Mouse (Mus musculus) gastrocnemius, adult 2 months (tissue): ENCODE measurements around the gene Filip1l. TPM values are rescaled to one million over a fixed set of nuclear protein-coding genes. Genes with fewer than 3 reads are reported as not detected.

Source experiments
- DNase-seq: peaks from one replicate; pipeline ENCODE4 v3.0.0; 2022
- H3K27ac ChIP-seq: fragments of 200-600 bp; 2 replicates; pipeline ENCODE4 v1.8.1; 2022; ENCODE audit warnings: mild to moderate bottlenecking
- H3K4me3 ChIP-seq: fragments of 200-600 bp; 2 replicates; pipeline ENCODE4 v1.8.1; 2022; ENCODE audit warnings: mild to moderate bottlenecking, moderate library complexity
- CTCF ChIP-seq: fragments of 200-600 bp; IDR thresholded peaks from 2 replicates; pipeline ENCODE4 v1.8.1; 2022; ENCODE audit warnings: antibody characterized with exemption, mild to moderate bottlenecking, moderate library complexity
- intact Hi-C: fragments of 180-260 bp; cut with DNase I; formaldehyde crosslinking; loops from one replicate; pipeline ENCODE4 v1.15.1; 2025
- total RNA-seq, 2 experiments: library from RNA; stranded (reverse); gene quantifications; 2 replicates each; pipeline ENCODE4 v1.2.3; 2021

The Filip1l gene
- total RNA-seq, 2 experiments from 2014 or later: 37.5 to 67.0 TPM

- Histone ChIP-seq H3K4me3 (no peak overlapping the region), H3K27ac (peak overlapping the region; percentile 64)
- intact Hi-C loops: loop anchor here (10.0 kb wide), 1 partner anchor 116 kb away; no protein-coding TSS in a partner anchor
- TF ChIP-seq CTCF: no peak
- no peak for DNase-seq
Measured at GRCm38 (mm10) chr16:57359251-57359650, 6.4 kb downstream of the Filip1l start.

GRCm38 (mm10) chr16:57360785-57361184, 7.9 kb downstream of the Filip1l start:
- intact Hi-C loops: loop anchor here (5.0 kb wide), 1 partner anchor 37 kb away; no protein-coding TSS in a partner anchor

GRCm38 (mm10) chr16:57362679-57363401, 9.9 kb downstream of the Filip1l start:
- peak; percentile 70 for TF ChIP-seq CTCF
- peak; percentile 81 for DNase-seq
- Histone ChIP-seq H3K4me3 (peak overlapping the region; percentile 54), H3K27ac (peak overlapping the region; percentile 80)
- intact Hi-C loops: loop anchor here (5.0 kb wide), 1 partner anchor 34 kb away; no protein-coding TSS in a partner anchor

More at GRCm38 (mm10) chr16:57360785-57361184, 7.9 kb downstream of the Filip1l start:
- no peak for TF ChIP-seq CTCF
- peak overlapping the region; percentile 64 for H3K27ac ChIP-seq
- no peak for DNase-seq
- 0 out of 2 replicates have a peak overlapping the region, but pooled peaks have one; percentile 3 for H3K4me3 ChIP-seq

DNA sequence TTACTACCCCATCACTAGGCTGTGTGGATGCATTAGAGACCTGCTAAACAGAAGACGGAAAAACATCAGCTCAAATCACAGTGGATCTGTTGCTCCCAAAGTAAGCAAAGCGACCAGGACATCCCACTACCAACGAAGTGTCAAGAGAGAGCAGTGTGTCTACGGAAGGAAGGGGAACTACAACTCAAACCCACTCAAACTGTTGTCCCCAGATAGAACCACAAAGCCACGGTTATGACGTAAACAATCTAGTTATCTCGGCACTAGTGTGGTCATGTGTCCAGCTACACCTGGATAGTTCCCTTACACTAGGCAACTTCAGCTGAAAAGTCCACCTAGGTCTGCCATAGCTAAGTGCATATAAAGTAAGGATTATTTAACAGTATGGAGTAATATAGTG, 11.6 kb downstream of the Filip1l start:
- no peak for TF ChIP-seq CTCF

GRCm38 (mm10) chr16:57366141-57366540, 13.2 kb downstream of the Filip1l start:
- peak overlapping the region; percentile 50 for H3K4me3 ChIP-seq
- peak; percentile 59 for DNase-seq
- intact Hi-C loops: no loop called here
- H3K27ac ChIP-seq: peak overlapping the region; percentile 92
- TF ChIP-seq CTCF: no peak

More for the DNA sequence above, 11.6 kb downstream of the Filip1l start:
- Histone ChIP-seq H3K4me3 (no peak overlapping the region), H3K27ac (peak overlapping the region; percentile 80)
- DNase-seq: no peak
- intact Hi-C loops: loop anchor here (5.0 kb wide), 1 partner anchor 33 kb away; no protein-coding TSS in a partner anchor

GRCm38 (mm10) chr16:57366941-57367694, 14.2 kb downstream of the Filip1l start:
- Histone ChIP-seq H3K27ac (peak overlapping the region; percentile 92), H3K4me3 (peak overlapping the region; percentile 50)
- no peak for TF ChIP-seq CTCF
- intact Hi-C loops: no loop called here
- peak; percentile 43 for DNase-seq

DNA sequence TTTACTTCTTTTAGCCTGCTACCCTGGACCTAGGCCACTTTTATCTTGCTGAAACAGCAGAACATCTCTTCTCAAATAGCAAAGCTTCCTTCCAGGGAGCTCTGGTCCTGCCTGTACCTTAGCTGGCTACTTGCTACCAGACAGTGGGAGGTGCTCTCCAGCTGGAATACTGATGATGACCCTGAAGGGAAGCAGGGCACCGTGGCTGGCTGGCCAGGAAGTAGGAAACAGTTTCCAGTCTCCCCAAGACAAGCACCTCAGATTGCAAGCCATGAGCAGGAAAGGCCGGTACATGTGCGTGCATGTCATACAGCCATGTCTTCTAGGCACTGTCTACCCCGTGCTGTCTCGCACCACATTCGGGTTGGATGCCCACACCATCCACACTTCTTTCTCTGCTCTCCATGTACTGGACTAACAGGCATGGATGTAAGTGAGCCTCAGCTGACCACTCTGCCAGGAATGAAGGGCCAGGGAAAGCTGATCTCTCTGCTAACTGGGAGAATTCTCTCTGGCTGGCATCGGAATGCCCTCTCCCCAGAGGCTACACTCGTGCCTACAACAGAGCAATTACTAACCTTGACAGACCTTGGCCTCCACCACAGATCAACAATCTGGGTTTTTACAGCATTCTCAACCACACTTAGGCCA, 17.1 kb downstream of the Filip1l start:
- DNase-seq: peak; percentile 79
- intact Hi-C loops: no loop called here
- no peak for TF ChIP-seq CTCF

GRCm38 (mm10) chr16:57372156-57372555, 19.3 kb downstream of the Filip1l start:
- no peak overlapping the region for H3K27ac ChIP-seq
- intact Hi-C loops: no loop called here
- no peak for DNase-seq
- TF ChIP-seq CTCF: no peak
- no peak overlapping the region for H3K4me3 ChIP-seq

More for the DNA sequence above, 17.1 kb downstream of the Filip1l start:
- Histone ChIP-seq H3K27ac (peak overlapping the region; percentile 92), H3K4me3 (no peak overlapping the region)

GRCm38 (mm10) chr16:57375248-57375837, 22.4 kb downstream of the Filip1l start:
- DNase-seq: no peak
- intact Hi-C loops: no loop called here
- H3K4me3 ChIP-seq: no peak overlapping the region
- TF ChIP-seq CTCF: no peak
- 0 out of 2 replicates have a peak overlapping the region, but pooled peaks have one; percentile 8 for H3K27ac ChIP-seq

- no peak for DNase-seq
- no peak overlapping the region for H3K27ac ChIP-seq
- intact Hi-C loops: no loop called here
- no peak overlapping the region for H3K4me3 ChIP-seq
- TF ChIP-seq CTCF: no peak
Measured at GRCm38 (mm10) chr16:57378631-57379330, 25.9 kb downstream of the Filip1l start.

DNA sequence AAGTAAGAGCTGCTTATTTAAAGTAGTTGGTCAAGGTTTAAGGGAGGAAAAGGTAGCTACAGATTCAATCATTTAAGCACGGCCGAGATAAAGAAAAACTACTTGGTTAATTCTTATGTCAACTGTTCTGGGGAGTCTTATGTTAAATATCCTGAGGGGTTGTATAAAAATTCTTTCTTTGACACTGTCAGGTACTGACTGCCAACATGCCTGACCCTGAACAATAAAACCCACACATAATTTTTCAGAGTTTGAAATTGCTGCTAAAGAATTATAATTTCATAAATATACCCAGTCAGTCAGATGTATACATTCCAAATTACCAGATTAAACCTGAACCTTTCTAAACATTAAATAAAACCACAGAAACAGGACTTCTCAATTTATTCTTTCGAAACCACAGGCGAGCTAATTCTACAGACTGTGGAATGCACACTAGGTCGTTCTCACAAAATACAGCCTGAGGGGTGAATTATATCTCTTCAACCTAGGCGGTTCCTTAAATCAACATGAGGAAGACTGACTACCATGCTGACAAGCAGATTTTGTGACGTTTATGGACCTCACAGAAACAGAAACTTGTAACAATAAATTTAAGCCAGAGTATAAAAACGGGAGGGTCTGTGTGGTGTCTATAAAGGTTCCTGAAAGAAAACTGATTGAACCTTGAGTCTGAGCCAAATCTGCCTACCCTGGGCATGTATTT, 30.5 kb downstream of the Filip1l start:
- no peak overlapping the region for H3K4me3 ChIP-seq
- TF ChIP-seq CTCF: no peak
- H3K27ac ChIP-seq: no peak overlapping the region
- no peak for DNase-seq
- intact Hi-C loops: no loop called here
